Mouse (Mus musculus): Measurements from ENCODE around the gene Cks1brt. TPM values are rescaled to one million over a fixed set of nuclear protein-coding genes. Genes with fewer than 3 reads are reported as not detected.
A peak's percentile ranks its signal among the peaks of the same experiment; 100 is the strongest.
"Not testable (repeated sequence)": the region's sequence is repeated elsewhere in the genome, so short reads cannot be mapped to it uniquely, and the experiment has no call there.

The Cks1brt gene
- polyA plus RNA-seq, 1 experiment from 2014 or later, result not detected

DNA sequence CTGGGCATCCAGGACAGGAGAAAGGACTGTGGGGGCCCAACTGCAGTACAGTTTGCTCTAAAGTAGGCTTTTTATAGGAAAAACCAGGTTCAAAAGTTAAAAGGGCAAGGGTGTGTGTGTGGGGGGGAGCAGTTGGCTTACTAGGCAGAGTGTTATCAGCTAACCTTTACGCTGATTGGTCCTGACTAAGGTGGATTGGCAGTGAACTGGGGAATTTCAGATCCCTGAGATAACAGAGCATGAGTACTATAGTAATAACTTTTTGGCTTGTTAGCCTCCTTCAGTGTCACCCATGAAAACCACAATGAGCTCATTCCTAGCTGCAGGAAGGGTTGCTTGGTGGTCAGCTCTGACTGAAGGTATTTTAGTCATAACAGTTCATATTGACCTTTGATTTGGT, 19.4 kb upstream of the Cks1brt start:
- H3K4me2 ChIP-seq (ENCODE audit: low read depth, low read length), result no peak overlapping the region
- no peaks in the 10 kb centered on the region for H3K36me3 ChIP-seq (replicated peaks; ENCODE audit: control insufficient read depth, insufficient read depth, low read depth, low read length)
- ATAC-seq (replicated peaks; ENCODE audit: insufficient number of reproducible peaks, low FRiP score, low TSS enrichment, low read depth) (no peak), DNase-seq (ENCODE audit: low spot score) (no peak)
- no peaks in the 10 kb centered on the region for H3K9me3 ChIP-seq (replicated peaks; ENCODE audit: control insufficient read depth, low read length)
- WGBS, result 94% methylated on average over 1 of the region's 1 CpGs
- H3K9ac ChIP-seq (replicated peaks; ENCODE audit: low read length), result no peak overlapping the region
- H3K4me1 ChIP-seq (ENCODE audit: control insufficient read depth, insufficient read depth, low read length), result no peaks in the 10 kb centered on the region
- H3K27ac ChIP-seq (replicated peaks; ENCODE audit: low read depth, low read length), result no peak overlapping the region
- H3K27me3 ChIP-seq (ENCODE audit: control insufficient read depth, insufficient read depth, low read length), result peaks cover 5% of the 10 kb centered on the region; the same call in 1 of the 2 replicates
- H3K4me3 ChIP-seq (ENCODE audit: low read depth, low read length), result no peak overlapping the region

DNA sequence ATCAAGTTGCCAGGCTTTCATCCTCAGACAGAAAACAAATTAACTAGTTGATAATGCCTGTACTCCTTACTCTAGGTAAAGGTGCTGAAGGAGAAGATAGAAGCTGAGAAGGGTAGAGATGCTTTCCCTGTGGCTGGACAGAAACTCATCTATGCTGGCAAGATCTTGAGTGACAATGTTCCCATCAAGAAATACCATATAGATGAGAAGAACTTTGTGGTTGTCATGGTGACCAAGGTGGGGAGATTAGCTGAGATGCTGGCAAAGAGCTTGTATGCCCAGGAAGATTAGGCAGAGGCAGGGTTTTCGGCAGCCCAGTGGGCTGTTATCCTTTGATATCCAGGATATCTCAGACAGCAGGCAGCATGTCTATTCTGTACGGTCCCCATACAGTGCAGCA, 16.0 kb upstream of the Cks1brt start:
- H3K4me2 ChIP-seq (ENCODE audit: low read depth, low read length); H3K27me3 ChIP-seq (ENCODE audit: control insufficient read depth, insufficient read depth, low read length); H3K9me3 ChIP-seq (replicated peaks; ENCODE audit: control insufficient read depth, low read length); H3K4me1 ChIP-seq (ENCODE audit: control insufficient read depth, insufficient read depth, low read length); H3K9ac ChIP-seq (replicated peaks; ENCODE audit: low read length); ATAC-seq (replicated peaks; ENCODE audit: insufficient number of reproducible peaks, low FRiP score, low TSS enrichment, low read depth); H3K27ac ChIP-seq (replicated peaks; ENCODE audit: low read depth, low read length); H3K36me3 ChIP-seq (replicated peaks; ENCODE audit: control insufficient read depth, insufficient read depth, low read depth, low read length); H3K4me3 ChIP-seq (ENCODE audit: low read depth, low read length); DNase-seq (ENCODE audit: low spot score): not testable (repeated sequence)
- 92% methylated on average over 2 of the region's 2 CpGs for WGBS

DNA sequence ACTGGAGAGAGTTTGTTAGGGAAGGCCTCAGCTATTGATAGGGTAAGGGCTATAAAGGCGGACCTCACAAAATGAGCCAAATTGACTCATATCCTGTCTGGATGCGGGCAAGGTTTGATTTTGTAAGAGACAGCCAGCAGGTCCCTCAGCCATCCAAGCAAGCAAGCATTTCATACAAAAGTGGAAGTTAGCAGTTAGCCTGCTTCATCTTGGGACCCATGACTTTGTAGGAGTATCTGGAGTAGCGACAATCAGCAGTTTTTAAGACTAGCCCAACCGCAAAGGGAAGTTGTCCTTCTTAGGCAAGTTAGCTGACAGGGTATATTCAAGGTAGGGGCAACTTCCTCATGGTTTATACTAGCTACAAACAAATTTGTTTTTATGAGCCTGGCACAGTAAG, 9.2 kb upstream of the Cks1brt start:
- H3K4me3 ChIP-seq (ENCODE audit: low read depth, low read length), result no peak overlapping the region
- WGBS, result 87% methylated on average over 4 of the region's 4 CpGs
- no peak overlapping the region for H3K9ac ChIP-seq (replicated peaks; ENCODE audit: low read length)
- H3K4me2 ChIP-seq (ENCODE audit: low read depth, low read length), result no peak overlapping the region
- no peak for ATAC-seq (replicated peaks; ENCODE audit: insufficient number of reproducible peaks, low FRiP score, low TSS enrichment, low read depth)
- H3K4me1 ChIP-seq (ENCODE audit: control insufficient read depth, insufficient read depth, low read length), result no peaks in the 10 kb centered on the region
- H3K9me3 ChIP-seq (replicated peaks; ENCODE audit: control insufficient read depth, low read length), result no peaks in the 10 kb centered on the region
- DNase-seq (ENCODE audit: low spot score), result no peak
- no peak overlapping the region for H3K27ac ChIP-seq (replicated peaks; ENCODE audit: low read depth, low read length)
- H3K36me3 ChIP-seq (replicated peaks; ENCODE audit: control insufficient read depth, insufficient read depth, low read depth, low read length), result no peaks in the 10 kb centered on the region
- no peaks in the 10 kb centered on the region for H3K27me3 ChIP-seq (ENCODE audit: control insufficient read depth, insufficient read depth, low read length)

DNA sequence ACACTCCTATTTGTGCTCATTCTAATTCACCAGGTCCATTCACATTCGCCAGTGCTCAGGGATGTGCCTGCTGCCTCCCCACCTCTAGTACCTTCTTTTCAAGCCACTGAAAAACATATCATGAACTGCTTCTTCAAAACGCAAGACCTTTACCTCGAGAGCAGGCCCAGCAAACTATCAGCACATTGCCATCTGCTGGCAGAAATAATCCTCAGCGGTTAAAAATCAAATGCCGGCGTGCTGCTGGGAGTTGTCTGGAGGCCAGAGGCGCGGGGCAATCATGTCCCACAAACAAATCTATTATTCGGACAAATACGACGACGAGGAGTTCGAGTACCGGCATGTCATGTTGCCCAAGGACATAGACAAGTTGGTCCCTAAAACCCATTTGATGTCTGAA, 19.6 kb downstream of the Cks1brt start:
- Histone ChIP-seq H3K4me2 (ENCODE audit: low read depth, low read length) (no peak overlapping the region), H3K4me3 (ENCODE audit: low read depth, low read length) (no peak overlapping the region), H3K36me3 (replicated peaks; ENCODE audit: control insufficient read depth, insufficient read depth, low read depth, low read length) (no peaks in the 10 kb centered on the region), H3K9ac (replicated peaks; ENCODE audit: low read length) (no peak overlapping the region), H3K27ac (replicated peaks; ENCODE audit: low read depth, low read length) (no peak overlapping the region), H3K27me3 (ENCODE audit: control insufficient read depth, insufficient read depth, low read length) (no peaks in the 10 kb centered on the region), H3K4me1 (ENCODE audit: control insufficient read depth, insufficient read depth, low read length) (no peaks in the 10 kb centered on the region), H3K9me3 (replicated peaks; ENCODE audit: control insufficient read depth, low read length) (no peaks in the 10 kb centered on the region)
- ATAC-seq (replicated peaks; ENCODE audit: insufficient number of reproducible peaks, low FRiP score, low TSS enrichment, low read depth) (no peak), DNase-seq (ENCODE audit: low spot score) (peak; percentile 66)
- WGBS, result 27% methylated on average over 14 of the region's 14 CpGs

DNA sequence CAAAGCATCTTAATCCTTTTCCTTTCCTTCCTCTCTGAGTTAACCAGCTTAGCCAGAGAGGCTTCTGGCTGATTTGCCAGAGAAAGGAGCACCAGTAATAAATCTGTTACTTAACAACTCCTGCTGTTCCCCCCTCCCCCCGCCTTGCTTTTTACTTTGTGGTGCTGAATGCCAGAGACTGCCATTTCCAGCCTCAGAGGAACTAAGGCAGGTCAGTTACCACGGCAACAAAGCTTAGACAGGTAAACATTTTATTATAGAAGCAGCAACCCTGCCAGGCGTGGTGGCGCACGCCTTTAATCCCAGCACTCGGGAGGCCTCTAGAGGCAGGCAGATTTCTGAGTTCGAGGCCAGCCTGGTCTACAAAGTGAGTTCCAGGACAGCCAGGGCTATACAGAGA, 24.2 kb downstream of the Cks1brt start:
- Histone ChIP-seq H3K4me2 (ENCODE audit: low read depth, low read length) (no peak overlapping the region), H3K27ac (replicated peaks; ENCODE audit: low read depth, low read length) (no peak overlapping the region), H3K27me3 (ENCODE audit: control insufficient read depth, insufficient read depth, low read length) (no peaks in the 10 kb centered on the region), H3K36me3 (replicated peaks; ENCODE audit: control insufficient read depth, insufficient read depth, low read depth, low read length) (no peaks in the 10 kb centered on the region), H3K4me3 (ENCODE audit: low read depth, low read length) (no peak overlapping the region), H3K4me1 (ENCODE audit: control insufficient read depth, insufficient read depth, low read length) (no peaks in the 10 kb centered on the region), H3K9me3 (replicated peaks; ENCODE audit: control insufficient read depth, low read length) (no peaks in the 10 kb centered on the region), H3K9ac (replicated peaks; ENCODE audit: low read length) (no peak overlapping the region)
- WGBS, result 79% methylated on average over 7 of the region's 7 CpGs
- DNase-seq (ENCODE audit: low spot score) (peak; percentile 39), ATAC-seq (replicated peaks; ENCODE audit: insufficient number of reproducible peaks, low FRiP score, low TSS enrichment, low read depth) (no peak)

DNA sequence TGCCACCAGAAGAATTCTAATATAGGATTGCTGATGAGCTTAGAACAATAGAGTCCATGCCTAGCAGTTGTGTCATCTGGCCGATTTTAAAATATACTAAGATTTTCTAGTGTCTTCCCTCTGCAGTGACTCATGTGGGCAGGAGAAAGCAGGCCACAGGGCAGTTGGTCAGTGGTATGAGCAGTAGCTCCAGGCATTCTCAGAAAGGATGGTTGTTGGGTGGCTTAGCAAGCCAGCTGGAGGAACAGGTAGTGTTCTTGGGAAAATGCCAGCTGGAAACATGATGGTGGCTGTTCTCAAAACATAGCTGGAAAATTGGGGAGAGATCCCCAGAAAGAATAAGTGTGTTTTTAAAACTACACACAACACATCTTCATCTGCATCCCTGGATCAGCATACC, 40.6 kb downstream of the Cks1brt start:
- ATAC-seq (replicated peaks; ENCODE audit: insufficient number of reproducible peaks, low FRiP score, low TSS enrichment, low read depth) (no peak), DNase-seq (ENCODE audit: low spot score) (no peak)
- 87% methylated on average over 1 of the region's 1 CpGs for WGBS
- no peaks in the 10 kb centered on the region for H3K27me3 ChIP-seq (ENCODE audit: control insufficient read depth, insufficient read depth, low read length)
- H3K4me3 ChIP-seq (ENCODE audit: low read depth, low read length), result no peak overlapping the region
- H3K9me3 ChIP-seq (replicated peaks; ENCODE audit: control insufficient read depth, low read length), result no peaks in the 10 kb centered on the region
- no peak overlapping the region for H3K27ac ChIP-seq (replicated peaks; ENCODE audit: low read depth, low read length)
- H3K36me3 ChIP-seq (replicated peaks; ENCODE audit: control insufficient read depth, insufficient read depth, low read depth, low read length), result no peaks in the 10 kb centered on the region
- no peak overlapping the region for H3K9ac ChIP-seq (replicated peaks; ENCODE audit: low read length)
- H3K4me2 ChIP-seq (ENCODE audit: low read depth, low read length), result no peak overlapping the region
- H3K4me1 ChIP-seq (ENCODE audit: control insufficient read depth, insufficient read depth, low read length), result no peaks in the 10 kb centered on the region

DNA sequence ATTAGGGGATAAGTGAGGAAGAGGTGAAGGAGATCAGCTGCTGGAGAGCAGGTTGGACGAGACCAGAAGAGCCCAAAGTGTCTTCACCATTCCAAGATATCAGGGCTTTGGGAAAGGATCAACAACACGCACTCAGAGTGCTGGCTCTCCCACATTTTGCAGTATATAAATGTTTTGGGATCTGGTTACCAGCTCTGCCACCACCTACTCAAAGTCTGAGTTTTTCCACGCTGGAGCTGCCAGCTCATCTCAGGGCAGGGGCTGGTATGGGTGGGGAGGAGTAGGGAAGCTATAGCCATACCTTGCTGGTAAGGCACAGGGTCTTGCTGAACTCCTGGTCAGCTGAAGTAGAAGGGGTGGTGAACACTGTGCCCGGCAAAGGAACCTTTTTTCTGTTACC, 68.5 kb downstream of the Cks1brt start:
- no peaks in the 10 kb centered on the region for H3K36me3 ChIP-seq (replicated peaks; ENCODE audit: control insufficient read depth, insufficient read depth, low read depth, low read length)
- no peaks in the 10 kb centered on the region for H3K27me3 ChIP-seq (ENCODE audit: control insufficient read depth, insufficient read depth, low read length)
- no peaks in the 10 kb centered on the region for H3K4me1 ChIP-seq (ENCODE audit: control insufficient read depth, insufficient read depth, low read length)
- H3K27ac ChIP-seq (replicated peaks; ENCODE audit: low read depth, low read length), result no peak overlapping the region
- WGBS, result 74% methylated on average over 4 of the region's 4 CpGs
- H3K4me3 ChIP-seq (ENCODE audit: low read depth, low read length), result no peak overlapping the region
- H3K4me2 ChIP-seq (ENCODE audit: low read depth, low read length), result no peak overlapping the region
- ATAC-seq (replicated peaks; ENCODE audit: insufficient number of reproducible peaks, low FRiP score, low TSS enrichment, low read depth) (no peak), DNase-seq (ENCODE audit: low spot score) (no peak)
- no peak overlapping the region for H3K9ac ChIP-seq (replicated peaks; ENCODE audit: low read length)
- H3K9me3 ChIP-seq (replicated peaks; ENCODE audit: control insufficient read depth, low read length), result no peaks in the 10 kb centered on the region

DNA sequence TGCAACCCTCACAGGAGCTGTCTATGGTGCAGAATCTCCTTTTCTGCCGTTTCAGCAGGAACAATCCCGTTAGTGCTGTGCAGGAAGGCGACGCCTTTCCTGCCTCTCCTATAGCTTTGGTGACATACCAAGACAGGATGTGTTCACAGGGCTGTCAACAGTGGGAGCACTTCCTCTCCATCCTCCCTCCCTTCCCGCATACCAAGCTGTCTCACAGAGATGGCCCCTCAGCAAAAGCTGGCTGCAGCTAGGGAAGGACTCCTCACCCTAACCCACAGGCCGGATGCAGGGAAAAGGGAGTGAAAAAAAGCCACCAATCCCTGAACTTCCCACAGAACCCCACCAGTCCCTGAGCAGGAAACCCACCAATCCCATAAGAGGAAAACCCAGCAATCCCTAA, 69.3 kb downstream of the Cks1brt start:
- DNase-seq (ENCODE audit: low spot score) (peak; percentile 3), ATAC-seq (replicated peaks; ENCODE audit: insufficient number of reproducible peaks, low FRiP score, low TSS enrichment, low read depth) (no peak)
- no peak overlapping the region for H3K27ac ChIP-seq (replicated peaks; ENCODE audit: low read depth, low read length)
- H3K27me3 ChIP-seq (ENCODE audit: control insufficient read depth, insufficient read depth, low read length), result no peaks in the 10 kb centered on the region
- H3K4me3 ChIP-seq (ENCODE audit: low read depth, low read length), result no peak overlapping the region
- 39% methylated on average over 6 of the region's 6 CpGs for WGBS
- no peak overlapping the region for H3K4me2 ChIP-seq (ENCODE audit: low read depth, low read length)
- H3K4me1 ChIP-seq (ENCODE audit: control insufficient read depth, insufficient read depth, low read length), result no peaks in the 10 kb centered on the region
- H3K36me3 ChIP-seq (replicated peaks; ENCODE audit: control insufficient read depth, insufficient read depth, low read depth, low read length), result no peaks in the 10 kb centered on the region
- no peaks in the 10 kb centered on the region for H3K9me3 ChIP-seq (replicated peaks; ENCODE audit: control insufficient read depth, low read length)
- no peak overlapping the region for H3K9ac ChIP-seq (replicated peaks; ENCODE audit: low read length)
